Mouse (Mus musculus) retina, adult 2 months (tissue): ENCODE data around the gene Cabp2.
"Not testable (repeated sequence)": the region's sequence is repeated elsewhere in the genome, so short reads cannot be mapped to it uniquely, and the experiment has no call there.

Experiments used
- DNase-seq: peaks from one replicate; pipeline ENCODE4 v3.0.0-alpha.2; 2012; ENCODE audit warnings: low read depth, low spot score

Gene Cabp2

DNA sequence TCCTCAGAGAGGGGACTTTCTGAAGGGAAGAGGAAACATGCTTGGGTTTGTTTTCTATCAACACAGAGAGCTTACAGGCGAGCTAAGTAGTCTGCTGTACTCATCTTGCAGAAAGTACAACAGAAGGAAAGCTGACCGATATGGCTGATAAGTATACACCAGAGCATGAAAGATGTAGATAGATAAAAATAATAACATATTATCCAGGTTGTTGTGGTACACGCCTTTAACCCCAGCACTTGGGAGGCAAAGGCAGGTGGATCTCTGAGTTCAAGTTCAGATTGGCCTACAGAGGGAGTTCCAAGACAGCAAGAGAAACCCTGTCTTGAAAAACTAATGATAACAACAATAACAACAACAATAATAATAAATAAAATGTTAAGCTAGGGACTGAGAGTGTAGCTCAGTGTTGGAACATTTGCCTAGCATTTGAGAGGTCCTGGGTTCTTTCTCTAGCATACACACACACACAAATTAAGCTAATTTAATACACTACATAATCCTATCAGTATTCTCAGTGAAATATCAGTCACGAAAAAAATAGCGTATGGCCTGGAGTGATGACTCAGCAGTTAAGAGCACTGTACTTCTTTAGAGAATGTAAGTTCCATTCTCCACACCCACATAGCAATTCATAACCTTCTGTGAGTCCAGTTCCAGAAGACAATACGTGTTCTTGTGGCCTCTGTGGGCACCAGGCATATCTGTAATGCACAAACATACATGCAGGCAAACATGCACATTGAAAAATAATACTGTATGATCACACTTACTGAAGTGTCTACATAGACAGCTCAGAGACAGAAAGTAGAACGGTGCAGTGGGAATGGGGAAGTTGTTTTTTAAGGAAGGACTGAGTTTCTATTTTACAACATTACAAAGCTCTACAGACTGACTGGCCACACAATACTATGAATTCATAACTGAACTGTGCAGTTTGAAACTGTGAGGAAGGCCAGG is 41.3 kb downstream of the Cabp2 start:
- DNase-seq = no peak

GRCm38 (mm10) chr19:4124432-4124831 is 43.1 kb downstream of the Cabp2 start:
- DNase-seq = no peak

DNA sequence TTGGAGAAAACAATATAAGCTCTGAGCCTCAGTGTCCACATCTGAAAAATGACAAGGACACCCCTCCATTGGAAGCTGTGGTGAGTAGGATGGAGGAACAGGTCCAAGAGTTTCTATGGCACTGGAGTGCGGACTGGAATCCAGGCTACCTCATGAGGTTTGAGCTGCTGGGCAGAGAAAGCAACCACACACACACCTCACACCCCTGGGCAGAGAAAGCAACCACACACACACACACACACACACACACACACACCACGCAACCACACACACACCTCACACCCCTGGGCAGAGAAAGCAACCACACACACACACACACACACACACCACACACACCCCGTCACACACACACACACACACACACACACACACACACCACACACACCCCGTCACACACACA is 43.9 kb downstream of the Cabp2 start:
- DNase-seq = not testable (repeated sequence)

DNA sequence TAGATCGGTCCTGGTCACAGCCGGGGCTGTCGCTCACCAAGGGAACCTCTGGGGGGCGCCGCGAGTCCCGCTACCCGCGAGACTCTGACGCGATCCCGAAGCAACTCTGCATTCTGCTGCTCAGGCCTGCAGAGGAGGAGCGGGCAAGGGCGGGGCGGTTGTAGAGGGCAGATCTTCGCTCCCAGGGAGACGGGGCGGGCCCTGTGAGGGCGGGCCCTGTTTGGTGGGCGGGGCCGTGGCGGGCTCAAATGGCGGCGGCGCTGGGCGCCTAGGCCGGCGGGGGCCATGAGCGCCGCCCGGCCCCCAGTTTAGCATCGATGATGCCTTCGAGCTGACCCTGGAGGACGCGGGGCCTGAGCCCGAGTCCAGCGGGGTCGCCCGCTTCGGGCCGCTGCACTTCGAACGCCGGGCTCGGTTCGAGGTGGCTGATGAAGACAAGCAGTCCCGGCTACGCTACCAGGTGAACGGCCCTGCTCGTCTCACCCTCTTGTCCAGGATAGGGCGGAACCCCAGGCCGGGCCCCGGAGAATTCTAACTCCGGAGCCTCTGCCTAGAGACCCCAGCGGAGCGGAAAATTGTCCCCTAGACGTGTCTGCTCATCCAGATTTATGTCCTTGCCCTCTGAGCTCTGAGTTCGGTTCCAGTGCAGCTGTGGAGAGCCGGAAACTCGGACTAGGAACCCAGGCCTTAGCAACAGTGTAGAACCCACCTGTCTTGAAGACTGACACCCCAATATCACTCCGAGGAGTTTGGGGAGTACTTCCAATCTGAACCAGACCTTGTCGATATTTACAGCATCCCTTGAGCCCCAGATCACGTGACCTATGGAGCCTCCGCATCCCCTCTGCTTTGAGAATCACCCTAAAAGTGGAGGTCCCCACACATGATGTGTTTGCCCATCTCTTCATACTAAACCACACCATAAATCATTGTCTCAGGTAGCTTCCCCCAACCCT is 44.6 kb downstream of the Cabp2 start, which contains the start of gene Aip:
Gene Aip, minus strand, starts transcription at position 118 of the 956 bp plus-strand sequence.
- peak; percentile 92 for DNase-seq

GRCm38 (mm10) chr19:4126759-4127495 is 45.5 kb downstream of the Cabp2 start:
- DNase-seq = no peak

GRCm38 (mm10) chr19:4129462-4129861 is 48.1 kb downstream of the Cabp2 start:
- DNase-seq = no peak

DNA sequence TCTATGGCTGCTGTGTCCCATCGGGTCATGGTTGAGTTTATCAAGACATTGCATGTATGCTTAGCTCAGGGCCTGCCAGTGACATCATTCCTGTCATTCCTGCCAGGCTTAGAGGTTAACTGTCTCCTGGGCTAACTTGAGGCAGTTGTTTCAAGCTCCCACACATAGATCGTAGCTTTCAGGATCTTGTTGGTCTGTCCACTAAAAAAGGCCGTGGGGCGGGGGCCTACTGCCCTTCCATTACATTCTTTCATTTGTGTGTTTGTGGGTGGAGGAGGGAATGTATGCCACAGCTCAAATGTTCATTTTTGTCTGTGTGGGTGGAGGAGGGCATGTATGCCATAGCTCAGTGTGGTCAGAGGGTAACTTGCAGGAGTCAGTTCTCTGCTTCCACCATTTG is 48.7 kb downstream of the Cabp2 start:
- no peak for DNase-seq

- no peak for DNase-seq
Measured at GRCm38 (mm10) chr19:4131075-4131474, 49.7 kb downstream of the Cabp2 start.

- no peak for DNase-seq
Measured at GRCm38 (mm10) chr19:4131768-4132167, 50.4 kb downstream of the Cabp2 start.

- no peak for DNase-seq
Measured at GRCm38 (mm10) chr19:4134354-4134753, 53.0 kb downstream of the Cabp2 start.

- DNase-seq = not testable (repeated sequence)
Measured at GRCm38 (mm10) chr19:4135229-4135962, 54.0 kb downstream of the Cabp2 start.

DNA sequence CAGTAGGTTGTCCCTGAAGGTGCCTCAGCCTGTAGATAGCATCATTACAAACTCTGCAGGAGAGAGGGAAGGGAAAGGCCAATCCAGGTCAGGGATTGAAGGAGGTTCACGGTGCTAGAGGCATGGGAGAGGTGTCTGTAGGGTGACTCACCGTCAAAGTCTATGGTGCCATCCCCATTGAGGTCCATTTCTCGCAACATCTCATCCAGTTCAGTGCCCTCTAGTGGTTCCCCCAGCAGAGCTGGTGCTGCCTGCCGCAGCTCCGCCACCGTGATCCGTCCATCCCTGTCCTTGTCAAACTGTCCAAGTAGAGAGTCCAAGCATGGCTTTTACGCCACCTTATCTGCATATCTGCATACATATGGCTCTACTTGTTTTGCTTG is 54.6 kb downstream of the Cabp2 start:
- DNase-seq = not testable (repeated sequence)

DNA sequence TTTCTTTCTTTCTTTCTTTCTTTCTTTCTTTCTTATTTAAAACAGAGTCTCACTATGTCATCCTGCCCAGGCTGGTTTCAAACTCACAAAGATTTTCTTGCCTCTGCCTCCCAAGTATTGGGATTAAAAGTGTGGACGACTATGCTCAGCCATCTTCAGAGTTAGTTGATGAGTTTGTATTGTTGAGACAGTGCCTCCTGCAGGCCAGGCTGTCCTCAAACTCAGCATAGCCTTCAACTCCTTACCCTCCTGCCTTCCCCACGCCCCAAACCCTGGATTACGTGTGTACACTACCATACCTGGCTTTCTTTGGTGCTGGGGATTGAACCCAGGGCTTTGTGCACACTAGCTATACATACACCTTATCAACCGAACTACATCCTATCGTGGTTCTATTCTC is 55.1 kb downstream of the Cabp2 start:
- DNase-seq = no peak
